Mouse (Mus musculus): ENCODE measurements around the gene Dtx2. TPM values are rescaled to one million over a fixed set of nuclear protein-coding genes. Genes with fewer than 3 reads are reported as not detected.
A peak's percentile ranks its signal among the peaks of the same experiment; 100 is the strongest.

Dtx2 gene
- polyA plus RNA-seq, 1 experiment: 9.3 TPM

- Histone ChIP-seq H3K27ac (ENCODE audit: control insufficient read depth, insufficient read depth, low read depth, low read length, poor library complexity) (peak overlapping the region; percentile 90), H3K4me1 (ENCODE audit: control insufficient read depth, insufficient read depth, low read length) (peaks cover 10% of the 10 kb centered on the region), H3K4me3 (replicated peaks; ENCODE audit: control insufficient read depth, low read depth, low read length) (peak overlapping the region; percentile 58)
- 5% methylated on average over 28 of the region's 28 CpGs for WGBS
- TF ChIP-seq POLR2A (IDR thresholded peaks at IDR 0.05; ENCODE audit: borderline replicate concordance, control insufficient read depth, low read depth, low read length) (peak; percentile 94), CTCF (IDR thresholded peaks at IDR 0.05; ENCODE audit: control insufficient read depth, insufficient read depth, low read length) (no peak)
Observed at GRCm38 (mm10) chr5:135957207-135957974, 37.2 kb upstream of the Dtx2 start.

- peaks cover 11% of the 10 kb centered on the region for H3K4me1 ChIP-seq (ENCODE audit: control insufficient read depth, insufficient read depth, low read length)
- H3K27ac ChIP-seq (ENCODE audit: control insufficient read depth, insufficient read depth, low read depth, low read length, poor library complexity): no peak overlapping the region
- WGBS: 87% methylated on average over 4 of the region's 4 CpGs
- no peak overlapping the region for H3K4me3 ChIP-seq (replicated peaks; ENCODE audit: control insufficient read depth, low read depth, low read length)
- TF ChIP-seq POLR2A (IDR thresholded peaks at IDR 0.05; ENCODE audit: borderline replicate concordance, control insufficient read depth, low read depth, low read length) (no peak), CTCF (IDR thresholded peaks at IDR 0.05; ENCODE audit: control insufficient read depth, insufficient read depth, low read length) (no peak)
Observed at GRCm38 (mm10) chr5:135958367-135958766, 36.2 kb upstream of the Dtx2 start.

GRCm38 (mm10) chr5:135959911-135960310 is 34.7 kb upstream of the Dtx2 start:
- Histone ChIP-seq H3K27ac (ENCODE audit: control insufficient read depth, insufficient read depth, low read depth, low read length, poor library complexity) (no peak overlapping the region; the same call in 1 of the 2 replicates), H3K4me3 (replicated peaks; ENCODE audit: control insufficient read depth, low read depth, low read length) (no peak overlapping the region), H3K4me1 (ENCODE audit: control insufficient read depth, insufficient read depth, low read length) (peaks cover 11% of the 10 kb centered on the region)
- 86% methylated on average over 7 of the region's 7 CpGs for WGBS
- TF ChIP-seq CTCF (IDR thresholded peaks at IDR 0.05; ENCODE audit: control insufficient read depth, insufficient read depth, low read length) (no peak), POLR2A (IDR thresholded peaks at IDR 0.05; ENCODE audit: borderline replicate concordance, control insufficient read depth, low read depth, low read length) (no peak)

GRCm38 (mm10) chr5:135960909-135961635 is 33.5 kb upstream of the Dtx2 start:
- 93% methylated on average over 15 of the region's 15 CpGs for WGBS
- Histone ChIP-seq H3K4me1 (ENCODE audit: control insufficient read depth, insufficient read depth, low read length) (peaks cover 10% of the 10 kb centered on the region), H3K27ac (ENCODE audit: control insufficient read depth, insufficient read depth, low read depth, low read length, poor library complexity) (peak overlapping the region; percentile 98), H3K4me3 (replicated peaks; ENCODE audit: control insufficient read depth, low read depth, low read length) (peak overlapping the region; percentile 40)
- TF ChIP-seq POLR2A (IDR thresholded peaks at IDR 0.05; ENCODE audit: borderline replicate concordance, control insufficient read depth, low read depth, low read length) (no peak), CTCF (IDR thresholded peaks at IDR 0.05; ENCODE audit: control insufficient read depth, insufficient read depth, low read length) (no peak)

- H3K4me1 ChIP-seq (ENCODE audit: control insufficient read depth, insufficient read depth, low read length): peaks cover 7% of the 10 kb centered on the region; the same call in 1 of the 2 replicates
- peak overlapping the region; percentile 88 for H3K4me3 ChIP-seq (replicated peaks; ENCODE audit: control insufficient read depth, low read depth, low read length)
- peak overlapping the region; percentile 98 for H3K27ac ChIP-seq (ENCODE audit: control insufficient read depth, insufficient read depth, low read depth, low read length, poor library complexity)
- WGBS: under 1% methylated on average over 11 of the region's 11 CpGs
- TF ChIP-seq POLR2A (IDR thresholded peaks at IDR 0.05; ENCODE audit: borderline replicate concordance, control insufficient read depth, low read depth, low read length) (0 out of 2 replicates have a peak, but pooled peaks have one; percentile 38), CTCF (IDR thresholded peaks at IDR 0.05; ENCODE audit: control insufficient read depth, insufficient read depth, low read length) (no peak)
Observed at GRCm38 (mm10) chr5:135962125-135962491, 32.5 kb upstream of the Dtx2 start.

GRCm38 (mm10) chr5:135962492-135963279 is 31.9 kb upstream of the Dtx2 start:
- peaks cover 5% of the 10 kb centered on the region; the same call in 1 of the 2 replicates for H3K4me1 ChIP-seq (ENCODE audit: control insufficient read depth, insufficient read depth, low read length)

GRCm38 (mm10) chr5:135963280-135963627 is 31.3 kb upstream of the Dtx2 start:
- H3K27ac ChIP-seq (ENCODE audit: control insufficient read depth, insufficient read depth, low read depth, low read length, poor library complexity): peak overlapping the region; percentile 98
- H3K4me1 ChIP-seq (ENCODE audit: control insufficient read depth, insufficient read depth, low read length): peaks cover 5% of the 10 kb centered on the region; the same call in 1 of the 2 replicates
- peak overlapping the region; percentile 88 for H3K4me3 ChIP-seq (replicated peaks; ENCODE audit: control insufficient read depth, low read depth, low read length)
- 11% methylated on average over 6 of the region's 6 CpGs for WGBS
- TF ChIP-seq POLR2A (IDR thresholded peaks at IDR 0.05; ENCODE audit: borderline replicate concordance, control insufficient read depth, low read depth, low read length) (no peak), CTCF (IDR thresholded peaks at IDR 0.05; ENCODE audit: control insufficient read depth, insufficient read depth, low read length) (no peak)

More at GRCm38 (mm10) chr5:135962492-135963279, 31.9 kb upstream of the Dtx2 start:
- peak overlapping the region; percentile 88 for H3K4me3 ChIP-seq (replicated peaks; ENCODE audit: control insufficient read depth, low read depth, low read length)
- TF ChIP-seq POLR2A (IDR thresholded peaks at IDR 0.05; ENCODE audit: borderline replicate concordance, control insufficient read depth, low read depth, low read length) (peak; percentile 90; the same call in 1 of the 2 replicates), CTCF (IDR thresholded peaks at IDR 0.05; ENCODE audit: control insufficient read depth, insufficient read depth, low read length) (no peak; the same call in 1 of the 2 replicates)
- WGBS: under 1% methylated on average over 64 of the region's 64 CpGs
- peak overlapping the region; percentile 98 for H3K27ac ChIP-seq (ENCODE audit: control insufficient read depth, insufficient read depth, low read depth, low read length, poor library complexity)
